Mouse (Mus musculus) yolk sac, embryonic 10.5 days (tissue): ENCODE results near the gene Fat2.
A peak's percentile ranks its signal among the peaks of the same experiment; 100 is the strongest.

Experiments
- DNase-seq: peaks from one replicate; pipeline ENCODE4 v3.0.0-alpha.2; 2017; ENCODE audit warnings: low spot score

Gene Fat2

DNA sequence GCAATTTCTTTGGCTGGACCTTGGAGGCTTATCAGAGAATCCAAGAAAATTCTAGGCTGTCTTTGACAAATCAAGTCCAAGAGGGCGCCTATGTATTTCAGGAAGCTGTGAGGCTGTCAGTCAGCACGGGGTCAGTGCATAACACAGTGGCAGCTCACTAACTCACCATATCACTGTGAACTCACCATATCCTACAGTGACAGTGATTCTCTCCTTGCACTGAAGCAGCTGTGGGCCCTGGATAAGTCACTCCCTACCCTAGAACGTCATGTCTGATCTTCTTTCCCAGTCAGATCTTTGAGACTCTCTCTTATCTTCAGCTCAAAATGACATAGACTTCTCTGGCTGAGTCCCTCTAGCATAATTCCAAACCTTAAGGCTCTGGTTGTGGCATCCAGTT is 96.9 kb downstream of the Fat2 start:
- no peak for DNase-seq

DNA sequence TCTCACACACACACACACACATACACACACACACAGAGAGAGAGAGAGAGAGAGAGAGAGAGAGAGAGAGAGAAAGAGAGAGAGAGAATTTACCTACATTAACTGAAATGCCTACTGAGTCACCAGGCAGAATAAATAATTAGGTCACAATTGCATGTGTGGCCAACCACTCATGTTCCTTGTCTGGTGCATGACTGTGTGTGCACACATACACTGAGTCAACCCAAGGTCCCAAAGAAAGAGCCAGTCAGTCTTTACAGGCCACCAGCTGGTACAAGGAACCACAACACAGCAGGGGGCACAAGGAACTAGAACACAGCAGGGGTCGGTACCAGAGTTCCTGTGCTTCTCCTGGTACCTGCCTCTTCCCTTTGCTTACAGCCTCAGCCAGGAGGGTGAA is 99.5 kb downstream of the Fat2 start:
- DNase-seq: no peak

DNA sequence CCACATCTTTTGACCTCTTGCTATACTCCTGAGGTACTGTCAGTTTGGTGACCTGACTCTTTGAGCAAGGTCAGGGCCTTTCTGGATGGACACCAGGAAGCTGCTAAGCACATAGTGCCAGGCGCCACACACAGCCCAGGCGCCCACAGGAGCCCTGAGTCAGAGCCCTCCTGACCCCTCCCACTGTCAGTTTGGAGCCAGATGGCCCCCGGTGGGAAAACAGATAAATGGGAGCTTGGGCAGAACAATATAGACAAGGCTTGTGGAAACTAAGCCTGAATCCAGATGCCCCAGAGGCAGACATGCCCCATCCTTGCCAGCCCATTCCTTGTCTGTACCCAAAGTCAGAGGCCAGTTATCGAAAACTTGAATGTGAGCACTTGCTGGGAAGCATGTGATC is 101.6 kb downstream of the Fat2 start:
- no peak for DNase-seq

DNA sequence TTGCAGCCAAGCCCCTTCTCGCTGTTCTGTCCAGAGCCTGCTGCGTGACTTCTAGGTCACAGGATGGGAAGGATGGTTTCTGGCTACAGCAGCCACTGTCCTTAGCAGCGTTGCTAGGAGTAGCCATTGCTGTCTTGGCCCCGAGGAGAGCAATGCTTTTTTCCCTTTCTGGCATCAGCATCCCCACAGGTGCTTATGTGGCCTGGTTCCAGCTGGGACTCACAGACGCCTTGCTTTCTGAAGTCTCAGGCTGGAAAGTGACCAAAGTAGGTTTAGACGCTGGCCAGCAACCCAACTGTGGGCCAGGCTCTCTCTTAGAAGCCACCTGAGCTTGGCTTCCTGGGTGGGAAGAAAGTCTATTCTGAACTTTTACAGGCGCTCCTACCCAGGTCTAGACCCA is 102.1 kb downstream of the Fat2 start:
- no peak for DNase-seq

DNA sequence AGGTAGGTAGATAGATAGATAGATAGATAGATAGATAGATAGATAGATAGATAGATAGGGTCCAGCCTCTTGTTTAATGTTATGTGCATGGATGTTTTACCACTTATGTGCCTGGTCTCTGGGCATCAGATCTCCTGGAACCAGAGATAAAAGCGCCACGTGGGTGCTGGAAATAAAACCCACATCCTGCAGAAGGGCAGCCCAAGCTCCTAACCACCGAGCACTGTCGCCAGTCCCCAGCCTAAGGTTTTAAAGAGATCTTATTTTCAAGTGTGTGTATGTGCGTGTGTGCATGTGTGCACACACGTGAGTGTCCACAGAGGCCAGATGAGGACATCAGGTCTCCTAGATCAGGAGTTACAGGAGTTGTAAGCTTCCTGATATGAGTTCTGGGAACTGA is 105.3 kb downstream of the Fat2 start:
- no peak for DNase-seq

DNA sequence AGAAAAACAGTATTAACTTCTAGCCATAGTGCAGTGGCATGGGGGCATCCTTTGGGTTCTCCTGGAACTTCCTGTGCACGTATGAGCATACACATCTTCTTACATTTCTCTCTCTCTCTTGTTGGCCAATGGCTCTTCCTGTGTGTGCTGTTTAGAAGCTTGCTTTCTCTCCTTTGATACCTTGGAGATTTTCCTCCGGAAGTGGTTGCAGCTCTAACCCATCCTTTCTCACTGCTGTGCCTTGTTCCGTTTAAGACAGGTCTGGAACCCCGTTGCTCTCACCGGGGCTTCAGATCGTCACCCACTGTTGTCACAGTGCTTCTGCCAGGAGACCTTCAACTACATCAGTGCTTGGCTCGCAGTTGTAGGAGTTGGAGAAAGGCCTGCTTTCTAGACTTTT is 115.1 kb downstream of the Fat2 start:
- DNase-seq: no peak

DNA sequence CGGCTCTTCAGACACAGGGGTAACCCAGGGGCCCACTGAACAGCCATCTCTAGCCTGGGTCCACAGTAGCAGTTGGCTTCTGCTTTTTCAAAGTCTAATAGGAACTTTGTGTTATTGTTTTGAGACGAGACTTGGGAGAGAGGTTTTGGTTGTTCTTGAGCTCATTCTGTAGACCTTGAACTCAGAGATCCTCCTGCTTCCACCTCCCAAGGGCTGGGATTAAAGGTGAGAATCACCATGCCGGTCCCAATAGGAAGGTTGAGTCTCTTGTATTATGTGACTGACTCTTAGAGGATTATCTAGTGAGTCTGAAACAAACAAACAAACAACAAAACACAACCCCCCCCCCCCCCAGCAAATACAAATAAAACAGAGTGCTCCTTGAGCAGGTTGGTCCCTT is 117.9 kb downstream of the Fat2 start:
- no peak for DNase-seq

DNA sequence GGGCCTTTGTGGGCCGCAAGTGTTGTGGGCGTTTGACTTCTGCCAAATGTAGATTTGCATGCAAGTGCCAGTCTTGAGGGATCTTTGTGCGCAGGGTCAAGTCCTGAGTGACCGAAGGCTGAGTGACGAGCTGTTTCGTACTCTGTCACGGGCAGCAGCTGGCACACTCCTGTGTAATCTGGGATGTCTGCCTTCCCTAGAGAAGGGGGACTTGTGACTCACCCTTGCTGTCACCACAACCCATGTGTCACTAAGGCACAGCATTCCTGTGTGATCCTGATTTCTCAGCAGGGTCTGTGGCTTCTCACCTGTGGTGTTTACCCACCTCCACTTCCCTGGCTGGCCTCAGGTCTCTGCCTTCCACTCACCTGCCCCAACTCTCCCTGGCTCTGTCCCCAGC is 118.5 kb downstream of the Fat2 start:
- peak; percentile 33 for DNase-seq

DNA sequence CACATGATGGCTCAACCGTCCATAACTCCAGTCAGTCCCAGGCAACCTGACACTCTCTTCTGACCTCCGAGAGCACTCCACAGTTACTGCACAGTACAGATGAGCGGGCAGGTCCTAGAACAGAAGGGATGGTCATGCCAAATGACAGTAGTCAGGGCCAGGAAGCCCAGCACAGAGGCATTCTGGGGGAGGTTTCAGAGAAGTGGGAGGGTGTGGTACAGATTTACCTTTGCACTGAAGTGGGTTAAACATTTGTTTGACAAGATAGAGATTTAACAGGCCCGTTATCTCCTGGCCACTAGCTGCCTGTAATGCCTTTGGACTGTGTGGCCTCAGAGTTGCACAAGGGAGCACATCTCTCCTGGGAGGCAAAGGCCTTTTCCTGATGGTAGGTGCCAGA is 118.9 kb downstream of the Fat2 start:
- peak; percentile 79 for DNase-seq

DNA sequence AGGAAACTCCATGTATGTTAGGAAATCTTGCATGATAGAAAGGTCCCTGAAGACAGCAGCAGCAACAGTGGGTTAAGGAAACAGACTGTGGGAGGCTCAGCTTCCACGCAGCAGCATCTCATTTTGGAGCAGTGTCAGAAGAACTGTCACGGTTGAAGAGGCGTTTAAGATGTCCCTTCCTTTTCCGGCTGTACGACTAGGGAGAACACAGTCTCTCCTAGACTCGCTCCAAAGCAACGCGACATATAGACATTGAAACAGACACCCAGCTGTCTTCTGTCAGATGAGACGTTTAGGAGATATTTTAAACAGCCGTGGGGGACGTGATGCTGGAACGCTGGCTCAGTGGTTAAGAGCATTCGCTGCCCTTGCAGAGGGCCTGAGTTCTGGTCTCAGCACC is 119.5 kb downstream of the Fat2 start:
- no peak for DNase-seq

DNA sequence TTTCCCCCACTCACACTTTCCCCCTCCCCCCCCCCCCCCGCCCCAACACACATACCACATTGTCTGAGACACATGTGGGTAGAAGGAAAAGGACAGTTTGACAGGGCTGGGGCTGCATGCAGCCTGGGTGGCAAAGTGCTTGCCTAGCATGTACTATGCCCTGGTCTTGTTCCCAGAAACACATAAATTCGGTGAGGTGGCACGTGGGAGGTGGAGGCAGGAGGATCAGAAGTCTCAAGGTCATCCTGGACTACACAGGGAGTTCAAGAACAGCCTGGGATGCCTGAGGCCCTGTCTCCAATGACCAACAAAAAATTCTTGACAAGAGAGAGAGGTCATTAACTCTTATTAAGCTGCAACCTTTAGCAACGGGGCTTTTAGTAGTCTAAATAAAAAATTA is 120.3 kb downstream of the Fat2 start:
- no peak for DNase-seq

DNA sequence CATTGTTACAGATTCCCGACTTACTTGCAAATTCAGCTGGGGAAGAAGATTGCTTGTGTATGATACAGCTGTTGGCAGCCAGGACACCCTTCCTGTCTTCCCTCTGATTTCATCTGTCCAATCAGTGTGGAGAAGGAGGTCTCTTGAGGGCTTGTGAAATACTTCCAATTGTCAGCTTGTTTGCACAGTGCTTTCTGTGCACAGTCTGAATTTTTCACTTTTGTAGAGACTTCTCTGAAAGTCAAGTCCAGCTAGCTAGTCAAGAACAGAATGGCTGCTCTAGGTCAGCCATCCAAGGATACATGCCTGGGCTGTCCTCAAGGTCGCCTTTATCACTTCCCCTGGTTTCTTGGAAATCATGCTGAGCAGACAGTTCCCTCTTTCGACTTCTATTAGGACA is 121.4 kb downstream of the Fat2 start:
- peak; percentile 33 for DNase-seq

DNA sequence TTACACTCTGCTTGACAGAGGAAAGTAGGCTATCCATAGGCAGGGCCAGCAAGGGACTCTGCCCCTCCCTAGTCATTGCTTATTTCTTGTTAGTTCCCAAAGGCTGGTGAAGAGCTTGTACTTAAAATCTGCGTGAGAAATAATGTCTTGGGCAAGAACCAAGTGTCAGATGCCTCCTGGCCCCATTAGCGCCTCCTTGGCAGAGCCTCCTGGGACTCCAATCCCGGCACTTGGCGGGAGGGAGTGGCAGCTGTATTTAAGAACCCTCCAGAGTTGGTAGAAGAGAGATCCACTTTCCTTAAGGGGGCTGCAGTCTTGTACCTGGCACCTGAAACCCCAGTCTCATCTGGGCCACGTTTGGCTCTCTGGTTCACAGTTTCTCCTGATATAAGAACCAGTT is 122.2 kb downstream of the Fat2 start:
- no peak for DNase-seq

DNA sequence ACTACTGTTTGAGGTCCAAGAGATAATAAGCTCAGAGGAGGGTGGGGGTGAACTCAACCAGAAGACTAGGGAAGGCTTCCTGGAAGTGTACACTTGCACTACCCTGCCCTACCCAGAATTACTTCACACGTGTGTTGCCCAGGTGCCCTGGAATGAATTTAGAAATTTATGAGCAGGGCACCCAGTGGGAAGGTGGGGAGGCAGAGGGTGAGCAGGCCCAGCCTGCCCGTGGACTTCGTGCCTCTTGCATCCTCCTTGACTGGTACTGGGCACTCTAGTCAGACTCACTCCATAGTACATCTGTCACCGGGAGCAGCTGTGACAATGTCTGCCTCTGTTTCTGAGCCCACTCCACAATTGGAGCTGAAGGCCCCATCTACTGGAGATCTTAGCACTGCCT is 122.8 kb downstream of the Fat2 start:
- DNase-seq: no peak

DNA sequence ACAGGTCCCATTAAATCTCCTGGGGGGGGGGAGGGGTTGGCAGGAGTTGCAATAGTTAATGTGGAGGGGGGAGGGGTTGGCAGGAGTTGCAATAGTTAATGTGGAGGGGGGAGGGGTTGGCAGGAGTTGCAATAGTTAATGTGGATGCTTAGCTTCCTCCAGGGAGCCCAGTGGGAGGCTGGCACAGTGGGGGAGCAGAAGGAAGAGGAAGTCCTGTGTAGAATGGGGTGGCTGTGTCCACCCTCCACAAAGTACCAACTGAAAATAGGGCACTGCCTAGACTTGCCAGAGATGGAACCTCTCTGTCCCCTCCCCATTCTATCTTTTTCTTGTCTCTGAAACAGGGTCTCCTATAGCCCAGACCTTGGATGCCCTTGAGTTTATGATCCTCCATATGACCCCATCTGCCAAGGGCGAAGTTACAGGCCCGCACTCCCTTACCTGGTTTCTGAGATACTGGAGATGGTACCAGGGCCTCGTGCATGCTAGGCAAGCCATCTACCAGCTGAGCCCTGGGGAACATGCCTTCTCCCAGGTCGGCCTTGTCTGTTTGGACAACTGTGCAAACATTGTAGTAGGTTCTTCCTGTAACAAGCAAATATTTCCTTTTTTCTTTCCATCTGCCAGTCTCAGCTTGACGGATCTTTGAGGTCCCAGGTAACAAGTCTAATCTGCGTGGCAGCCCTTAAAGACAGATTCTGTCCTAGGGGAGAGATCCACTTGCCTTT is 126.6 kb downstream of the Fat2 start:
- no peak for DNase-seq

DNA sequence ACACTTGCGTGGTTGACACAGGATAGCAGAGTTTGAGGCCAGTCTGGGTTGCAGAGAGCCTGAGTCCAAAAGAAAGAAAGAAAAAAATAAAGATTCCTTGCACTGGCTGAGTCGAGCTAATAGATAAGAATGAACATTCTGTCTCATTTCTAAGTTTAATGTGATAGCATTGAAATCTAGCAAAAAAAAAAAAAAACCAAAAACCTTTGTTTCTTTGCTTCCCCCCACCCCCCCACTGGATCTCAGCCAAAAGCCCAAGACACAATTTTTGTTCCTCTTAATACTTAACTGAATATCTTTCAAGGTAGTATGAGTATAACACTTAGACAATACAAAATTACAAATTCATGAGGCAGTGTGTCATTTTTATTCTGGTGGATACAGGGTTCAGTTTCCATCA is 127.3 kb downstream of the Fat2 start:
- no peak for DNase-seq

DNA sequence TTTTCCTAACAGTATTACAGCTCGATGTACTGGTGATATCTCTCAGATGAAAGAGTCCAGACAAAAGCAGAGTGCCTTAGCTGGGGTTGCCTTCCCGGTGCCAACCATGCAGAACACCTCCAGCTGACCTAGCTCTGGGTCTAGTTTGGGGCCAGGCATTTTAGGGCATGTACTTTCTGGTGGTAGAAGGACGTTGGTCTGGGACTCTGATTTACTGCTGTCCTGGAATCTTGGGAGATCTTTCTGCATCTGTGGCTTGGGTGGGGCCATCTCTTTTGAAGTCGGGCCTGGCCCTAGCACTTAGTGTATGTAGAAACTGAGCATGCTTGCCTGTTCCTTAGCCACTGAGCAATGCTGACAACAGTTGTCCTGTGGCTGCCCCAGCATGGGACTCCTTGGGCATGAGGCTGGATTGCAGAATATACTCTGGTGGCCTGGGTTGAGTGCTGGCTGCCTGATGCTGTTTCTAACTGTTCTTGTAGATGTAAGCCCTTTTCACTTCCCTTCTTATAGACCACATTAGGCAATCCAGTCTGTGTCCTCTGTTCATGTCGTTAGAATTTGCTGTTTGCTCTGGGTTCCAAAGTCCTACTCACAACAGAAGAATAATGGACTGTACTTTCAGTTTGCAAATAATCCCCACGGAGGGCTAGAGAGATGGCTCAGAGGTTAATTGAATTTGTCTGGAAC is 128.2 kb downstream of the Fat2 start:
- DNase-seq: peak; percentile 62

DNA sequence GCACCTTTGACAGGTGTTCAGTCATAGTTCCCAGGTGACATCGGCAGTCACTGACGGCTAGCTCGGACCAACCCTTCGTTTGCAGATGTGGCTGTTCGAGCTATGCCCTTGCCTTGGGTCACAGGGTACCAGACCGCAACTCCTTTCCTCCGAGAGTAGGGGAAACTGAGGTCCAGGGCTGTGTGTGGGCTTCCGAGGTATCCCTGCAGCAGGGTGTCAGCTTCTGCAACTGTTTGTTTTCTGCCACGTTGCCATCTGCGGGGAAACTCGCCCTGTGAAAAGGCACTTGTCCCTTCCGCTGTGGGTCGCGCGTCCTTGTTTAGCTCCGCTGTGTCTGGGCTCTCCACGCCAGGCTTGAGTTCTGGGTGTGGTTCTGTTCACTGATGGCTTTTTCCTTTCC is 131.8 kb downstream of the Fat2 start:
- DNase-seq: no peak

DNA sequence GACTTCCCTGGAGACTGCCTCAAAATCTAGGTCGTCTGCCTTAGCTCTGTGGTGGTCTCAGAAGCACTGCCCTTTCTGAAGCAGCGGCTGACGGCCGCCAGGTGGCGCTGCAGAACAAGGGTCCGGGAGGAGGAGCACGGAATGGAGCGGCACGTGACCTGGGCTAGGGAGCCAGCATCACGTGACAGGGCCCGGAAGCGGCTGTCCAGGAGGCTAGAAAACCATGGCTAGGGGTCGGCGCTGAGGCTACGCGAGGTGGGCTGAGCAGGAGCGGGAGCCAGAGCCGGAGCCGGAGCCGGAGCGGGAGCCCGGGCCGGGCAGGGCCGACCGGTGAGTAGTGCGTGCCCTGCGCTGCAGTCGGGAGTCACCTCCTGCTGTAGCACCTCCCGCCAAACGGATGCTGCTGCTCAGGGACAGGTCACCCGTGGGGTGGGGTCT is 132.2 kb downstream of the Fat2 start, which contains the start of gene Slc36a1:
Slc36a1 (plus strand) TSS at position 192 of the 438 bp plus-strand sequence.
- DNase-seq: peak; percentile 93
